Mouse (Mus musculus): Measurements from ENCODE around the gene Cdc14b.
"Not testable (repeated sequence)": the region's sequence is repeated elsewhere in the genome, so short reads cannot be mapped to it uniquely, and the experiment has no call there.

Gene Cdc14b

GRCm38 (mm10) chr13:64273891-64274844 lies 922 bp downstream of the Cdc14b start:
- DNase-seq (ENCODE audit: low spot score): peak; percentile 43

DNA sequence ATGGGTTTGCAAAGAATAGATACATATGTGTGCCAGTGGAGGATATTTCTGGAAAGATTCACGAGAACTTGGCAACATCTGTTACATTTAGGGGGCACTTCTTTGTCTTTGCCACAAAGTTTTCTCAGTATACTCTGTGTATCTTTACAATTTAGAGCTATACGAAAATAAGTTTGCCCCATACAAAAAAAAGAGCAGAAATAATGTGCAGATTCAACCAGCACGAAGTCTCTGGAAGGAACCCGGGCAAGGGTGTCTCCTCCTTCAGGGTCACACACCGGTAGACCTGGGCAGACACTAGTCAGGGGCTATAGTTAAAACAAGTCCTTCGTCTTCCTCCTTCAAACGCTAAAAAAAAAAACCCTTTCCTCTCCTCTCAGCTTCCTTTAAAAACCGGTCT lies 1.7 kb downstream of the Cdc14b start:
- no peak for DNase-seq (ENCODE audit: low spot score)

GRCm38 (mm10) chr13:64268384-64268783 lies 6.7 kb downstream of the Cdc14b start:
- no peak for DNase-seq (ENCODE audit: low spot score)

- DNase-seq (ENCODE audit: low spot score): no peak
Measured at GRCm38 (mm10) chr13:64267151-64267550, 7.9 kb downstream of the Cdc14b start.

DNA sequence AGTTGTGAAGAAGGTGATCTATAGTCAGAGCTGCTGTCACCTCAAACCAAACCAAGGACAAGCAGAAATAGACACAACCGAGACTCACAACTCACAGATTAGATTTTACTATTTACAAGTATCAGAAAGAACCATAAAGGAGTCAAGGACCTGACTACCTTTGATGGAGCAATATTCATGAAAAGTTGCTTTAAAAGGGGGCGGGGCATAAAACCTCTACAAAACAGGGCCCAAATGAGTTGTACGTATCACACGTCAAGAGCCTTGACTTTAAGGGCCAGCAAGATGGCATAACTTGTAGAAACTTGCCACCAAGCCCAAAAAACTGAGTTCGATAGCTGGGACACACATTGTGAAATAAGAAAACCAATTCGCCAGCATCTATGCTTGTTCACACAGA lies 10.5 kb downstream of the Cdc14b start:
- DNase-seq (ENCODE audit: low spot score): no peak

- no peak for DNase-seq (ENCODE audit: low spot score)
Measured at GRCm38 (mm10) chr13:64259903-64260302, 15.2 kb downstream of the Cdc14b start.

GRCm38 (mm10) chr13:64258516-64258821 lies 16.6 kb downstream of the Cdc14b start:
- DNase-seq (ENCODE audit: low spot score): no peak

GRCm38 (mm10) chr13:64257814-64258515 lies 17.1 kb downstream of the Cdc14b start:
- DNase-seq (ENCODE audit: low spot score): no peak

DNA sequence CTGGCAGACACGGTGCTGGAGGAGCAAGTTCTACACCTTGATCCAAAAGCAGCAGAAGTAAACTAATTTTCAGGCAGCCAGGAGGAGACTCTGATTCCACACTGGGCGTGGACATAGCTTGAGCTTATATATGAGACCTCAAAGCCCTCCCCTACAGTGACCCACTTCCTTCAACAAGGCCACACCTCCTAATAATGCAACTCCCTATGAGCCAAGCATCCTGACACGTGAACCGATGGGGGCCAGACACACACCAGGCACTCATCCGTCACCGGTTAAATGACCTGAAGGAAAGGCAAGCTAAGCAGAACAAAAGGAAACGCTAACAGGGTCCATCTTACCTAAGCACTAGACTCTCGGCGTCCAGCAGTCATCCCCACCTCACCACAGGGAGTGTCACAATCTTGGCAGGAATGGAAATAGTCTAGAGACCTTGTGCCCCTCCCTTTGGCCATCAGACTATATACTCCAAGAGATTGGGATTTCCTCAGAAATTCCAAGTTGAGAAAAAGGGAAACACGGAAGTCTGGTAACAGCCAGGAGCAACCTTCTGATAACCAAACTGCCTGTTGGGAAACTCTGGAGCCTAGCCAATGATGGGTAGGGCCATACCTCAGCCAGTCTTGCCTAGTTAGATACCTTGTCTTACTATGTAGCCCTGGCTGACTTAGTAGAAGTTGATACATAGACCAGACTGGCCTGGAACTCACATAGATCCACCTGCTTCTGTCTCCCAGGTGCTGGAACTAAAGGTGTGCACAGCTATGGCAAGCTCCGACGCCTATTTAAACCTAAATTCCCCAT lies 17.9 kb downstream of the Cdc14b start:
- no peak for DNase-seq (ENCODE audit: low spot score)

GRCm38 (mm10) chr13:64254185-64254584 lies 20.9 kb downstream of the Cdc14b start:
- not testable (repeated sequence) for DNase-seq (ENCODE audit: low spot score)

GRCm38 (mm10) chr13:64253697-64254096 lies 21.4 kb downstream of the Cdc14b start:
- DNase-seq (ENCODE audit: low spot score): no peak

- DNase-seq (ENCODE audit: low spot score): peak; percentile 36
Measured at GRCm38 (mm10) chr13:64252147-64252546, 22.9 kb downstream of the Cdc14b start.

GRCm38 (mm10) chr13:64250363-64250762 lies 24.7 kb downstream of the Cdc14b start:
- DNase-seq (ENCODE audit: low spot score): no peak

GRCm38 (mm10) chr13:64248775-64249524 lies 26.1 kb downstream of the Cdc14b start:
- peak; percentile 88 for DNase-seq (ENCODE audit: low spot score)

GRCm38 (mm10) chr13:64248161-64248774 lies 26.8 kb downstream of the Cdc14b start:
- DNase-seq (ENCODE audit: low spot score): peak; percentile 84

- no peak for DNase-seq (ENCODE audit: low spot score)
Measured at GRCm38 (mm10) chr13:64246106-64246505, 29.0 kb downstream of the Cdc14b start.

DNA sequence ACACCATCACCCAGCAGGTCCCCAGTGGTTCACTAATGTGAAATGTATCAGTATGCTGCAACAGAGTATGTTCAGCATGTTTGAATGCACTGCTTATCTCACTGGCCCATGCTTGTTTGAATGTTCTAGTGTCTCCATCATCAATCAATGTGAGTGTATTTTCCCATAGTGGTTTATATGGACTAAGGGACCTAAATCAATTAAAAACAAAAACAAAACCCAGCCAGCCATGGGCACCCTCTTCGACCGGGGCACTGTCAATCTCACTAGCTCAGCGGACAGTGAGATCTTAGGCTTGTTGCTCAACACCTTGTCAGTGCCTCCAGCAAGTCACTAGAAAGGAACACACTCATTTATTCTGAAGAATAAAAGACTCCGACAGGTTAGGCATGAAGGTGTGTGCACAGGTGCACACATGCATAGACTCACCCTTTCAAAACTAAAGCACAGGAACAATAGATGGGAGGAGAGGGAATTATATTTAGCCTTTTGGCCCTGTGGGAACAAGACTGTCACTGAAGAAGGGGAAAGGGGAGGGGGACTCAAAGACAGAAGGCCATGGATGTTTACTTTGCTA lies 30.3 kb downstream of the Cdc14b start:
- DNase-seq (ENCODE audit: low spot score): no peak

- DNase-seq (ENCODE audit: low spot score): no peak
Measured at GRCm38 (mm10) chr13:64242721-64243120, 32.4 kb downstream of the Cdc14b start.

GRCm38 (mm10) chr13:64240626-64241025 lies 34.5 kb downstream of the Cdc14b start:
- DNase-seq (ENCODE audit: low spot score): no peak

DNA sequence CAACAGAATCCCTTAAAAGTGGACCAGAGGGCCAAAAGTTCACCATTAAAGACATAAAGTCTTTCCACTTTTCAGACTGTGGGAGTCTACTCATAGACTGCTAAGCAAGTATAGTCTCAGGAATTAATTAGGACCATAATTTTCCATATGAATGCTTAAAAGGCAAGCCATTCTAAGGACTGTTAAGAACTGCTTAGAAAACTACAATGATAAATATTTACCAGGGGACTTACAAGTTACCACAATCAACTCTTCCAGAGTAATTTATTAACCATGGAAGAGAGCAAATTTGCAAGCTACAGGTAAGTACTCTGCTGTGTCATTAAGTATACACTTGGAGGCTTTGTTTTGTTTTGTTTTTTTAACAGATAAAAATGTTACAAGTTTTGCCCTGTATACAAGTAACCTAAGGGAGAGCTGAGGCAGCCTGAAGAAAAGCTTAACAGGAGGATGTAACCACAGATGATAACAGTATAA lies 37.4 kb downstream of the Cdc14b start:
- DNase-seq (ENCODE audit: low spot score): no peak

All from yolk sac, embryonic 10.5 days (tissue).